Mouse (Mus musculus): ENCODE data around the gene B4galnt3.

DNA sequence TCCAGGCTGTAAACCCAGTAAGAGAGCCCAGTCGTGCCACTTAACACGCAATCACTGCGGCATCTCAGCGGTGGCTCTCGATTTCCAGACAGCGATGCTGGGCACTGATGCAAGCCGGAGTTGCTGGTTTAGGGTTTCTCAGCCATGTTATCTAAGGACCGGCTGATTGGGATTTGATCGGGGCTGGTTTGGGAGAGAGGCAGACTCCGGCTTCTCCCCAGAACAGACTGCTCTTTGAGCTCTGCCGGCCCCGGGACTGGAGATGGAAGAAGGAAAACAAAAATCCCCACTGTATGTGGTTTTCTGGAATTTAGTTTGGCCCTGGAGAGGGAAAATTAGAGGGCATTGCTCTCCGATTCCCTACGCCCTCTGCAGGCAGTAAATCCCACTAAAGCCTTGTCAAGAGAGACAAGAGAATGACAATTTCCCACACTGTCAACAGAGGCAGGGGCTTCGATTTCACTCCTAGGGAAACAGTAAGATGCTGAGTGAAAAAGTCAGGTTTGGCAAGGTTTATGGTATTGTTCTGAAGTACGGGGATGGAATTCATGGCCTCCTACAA is 8.5 kb upstream of the B4galnt3 start:
- TF ChIP-seq POLR2A (IDR thresholded peaks at IDR 0.05; ENCODE audit: insufficient read length, low read depth) (no peak), REST (IDR thresholded peaks at IDR 0.05; ENCODE audit: insufficient read depth, insufficient read length) (no peak), POLR2AphosphoS2 (IDR thresholded peaks at IDR 0.05; ENCODE audit: insufficient read length, low read depth) (no peak), E2F4 (IDR thresholded peaks at IDR 0.05; ENCODE audit: insufficient read depth) (no peak), MYOD1 (IDR thresholded peaks at IDR 0.05; ENCODE audit: control insufficient read depth in 1 of 3, insufficient read length in 2 of 3, low read depth in 2 of 3) (no peak), USF1 (IDR thresholded peaks at IDR 0.05; ENCODE audit: low read depth) (no peak), CEBPB (IDR thresholded peaks at IDR 0.05; ENCODE audit: insufficient read depth, poor library complexity, severe bottlenecking) (no peak), SRF (IDR thresholded peaks at IDR 0.05; ENCODE audit: control insufficient read depth, insufficient read length, low read depth) (no peak)
